In genomic region chr5:128636648-128637047, GRCm38 (mm10) we compare ENCODE assay signal across 29 mouse cellular contexts. TPM values are rescaled to one million over a fixed set of nuclear protein-coding genes. Genes with fewer than 3 reads are reported as not detected.
DNase-seq lines count a peak whose midpoint lies in the region; ATAC-seq lines count a peak whose summit lies in the region.
"Had no signal": no experiment of that assay in that cellular context is flagged by ENCODE, and none has a peak within 500 bp of the region (broad histone marks: within the 10 kb centered on the region; RNA-seq: fewer than 3 reads in every experiment).

No protein-coding gene starts in this region.

- H3K4me3 ChIP-seq in embryonic facial prominence, embryonic 12.5 days = 0 out of 2 replicates have a peak overlapping the region, but pooled peaks have one; percentile 3
- H3K4me3 ChIP-seq in limb, embryonic 10.5 days = no peak overlapping the region
- H3K4me3 ChIP-seq: erythroblast, embryonic 14.5 days; forebrain, embryonic 12.5 days; gastrocnemius, adult 2 months; heart, embryonic 15.5 days; layer of hippocampus, adult 2 months; myocyte had no signal

- peaks cover 19% of the 10 kb centered on the region for H3K4me1 ChIP-seq in embryonic facial prominence, embryonic 12.5 days
- H3K4me1 ChIP-seq in limb, embryonic 10.5 days = peaks cover 45% of the 10 kb centered on the region
- H3K4me1 ChIP-seq: forebrain, embryonic 12.5 days; heart, embryonic 15.5 days had no signal

- no peak for ATAC-seq in embryonic facial prominence, embryonic 12.5 days (ENCODE audit: insufficient number of reproducible peaks, insufficient read depth, low FRiP score, low TSS enrichment)
- ATAC-seq: activated CD4-positive, CD25-positive, alpha-beta regulatory T cell, adult 4 months; inflammation-experienced regulatory T-cells, adult 6 months; midbrain, embryonic 16.5 days had no signal

- H3K9me3 ChIP-seq in embryonic facial prominence, embryonic 12.5 days = no peaks in the 10 kb centered on the region
- no peaks in the 10 kb centered on the region for H3K9me3 ChIP-seq in limb, embryonic 10.5 days (replicated peaks)
- H3K9me3 ChIP-seq: forebrain, embryonic 12.5 days; heart, embryonic 15.5 days had no signal

- peak overlapping the region; percentile 84 for H3K27ac ChIP-seq in embryonic facial prominence, embryonic 12.5 days
- H3K27ac ChIP-seq in limb, embryonic 10.5 days = peak overlapping the region; percentile 78
- H3K27ac ChIP-seq: forebrain, embryonic 12.5 days; gastrocnemius, adult 2 months; heart, embryonic 15.5 days; hindbrain, embryonic 14.5 days; layer of hippocampus, adult 2 months; stomach, postnatal 0 days had no signal

- no peaks in the 10 kb centered on the region for H3K36me3 ChIP-seq in embryonic facial prominence, embryonic 12.5 days
- H3K36me3 ChIP-seq in limb, embryonic 10.5 days = no peaks in the 10 kb centered on the region
- H3K36me3 ChIP-seq: forebrain, embryonic 12.5 days; heart, embryonic 15.5 days had no signal

- no peaks in the 10 kb centered on the region for H3K27me3 ChIP-seq in embryonic facial prominence, embryonic 12.5 days
- H3K27me3 ChIP-seq in limb, embryonic 10.5 days (ENCODE audit: low read depth, poor library complexity, severe bottlenecking) = no peaks in the 10 kb centered on the region
- H3K27me3 ChIP-seq: forebrain, embryonic 12.5 days; heart, embryonic 15.5 days had no signal

- 51% methylated on average over 9 of the region's 9 CpGs for WGBS in embryonic facial prominence, embryonic 12.5 days
- 76% methylated on average over 9 of the region's 9 CpGs for WGBS in limb, embryonic 10.5 days

- H3K9ac ChIP-seq in embryonic facial prominence, embryonic 12.5 days = no peak overlapping the region
- H3K9ac ChIP-seq: forebrain, embryonic 12.5 days; heart, embryonic 15.5 days; hindbrain, embryonic 14.5 days had no signal

- peak overlapping the region; percentile 35 for H3K4me2 ChIP-seq in embryonic facial prominence, embryonic 12.5 days (replicated peaks)
- H3K4me2 ChIP-seq: forebrain, embryonic 12.5 days; heart, embryonic 15.5 days; hindbrain, embryonic 14.5 days had no signal

- DNase-seq in limb, embryonic 10.5 days (ENCODE audit: low spot score) = peak; percentile 50
- DNase-seq in naive thymus-derived CD4-positive, alpha-beta T cell, adult 2 months (ENCODE audit: low read depth) = peak; percentile 21
- peak; percentile 75 for DNase-seq in thymus, postnatal 4 days
- no peak for DNase-seq in layer of hippocampus, adult 11-12 months (ENCODE audit: low spot score)
- DNase-seq in natural killer cell, adult 2 months (ENCODE audit: low spot score in 2 of 2) = no peak
- DNase-seq in urinary bladder, postnatal 36 days (ENCODE audit: low spot score in 2 of 2) = no peak
- DNase-seq: adrenal gland, adult 8-10 months; B cell, adult 2 months; cerebellum, adult 18-20 months; cerebellum, postnatal 14 days; gastrocnemius, adult 2 months; heart, postnatal 36 days; kidney, adult 8-10 months; kidney, postnatal 10 days; layer of hippocampus, postnatal 36 days; lung, postnatal 4 days had no signal

RNA-seq across cellular contexts. Expression of gene Fzd10, which starts 36.0 kb away (rescaled TPM):
- polyA plus RNA-seq in embryonic facial prominence, embryonic 12.5 days (2016; fragmentation: Nextera tagmentation; extraction: Ambion mirVana) = 8.1 and 8.2 TPM in 2 replicates
- polyA plus RNA-seq in limb, embryonic 10.5 days (2016; fragmentation: Nextera tagmentation; extraction: Ambion mirVana) = 8.1 and 10.5 TPM in 2 replicates
- polyA plus RNA-seq: activated CD4-positive, CD25-positive, alpha-beta regulatory T cell, adult 4 months; erythroblast, embryonic 14.5 days; inflammation-experienced regulatory T-cells, adult 6 months; liver, adult 2 months; liver, embryonic 16.5 days; myocyte had no signal

Comparison
In these comparisons a context has a peak if more than half of its experiments do, and no peak if none do; other contexts are left out.
1. DNase-seq: peak in limb, embryonic 10.5 days (single experiment), naive thymus-derived CD4-positive, alpha-beta T cell, adult 2 months (single experiment) and thymus, postnatal 4 days (single experiment); none in layer of hippocampus, adult 11-12 months (single experiment), natural killer cell, adult 2 months (0 of 2) and urinary bladder, postnatal 36 days (0 of 2).